Mouse (Mus musculus): ENCODE results near the gene Ccdc182.
A peak's percentile ranks its signal among the peaks of the same experiment; 100 is the strongest.

Gene Ccdc182

DNA sequence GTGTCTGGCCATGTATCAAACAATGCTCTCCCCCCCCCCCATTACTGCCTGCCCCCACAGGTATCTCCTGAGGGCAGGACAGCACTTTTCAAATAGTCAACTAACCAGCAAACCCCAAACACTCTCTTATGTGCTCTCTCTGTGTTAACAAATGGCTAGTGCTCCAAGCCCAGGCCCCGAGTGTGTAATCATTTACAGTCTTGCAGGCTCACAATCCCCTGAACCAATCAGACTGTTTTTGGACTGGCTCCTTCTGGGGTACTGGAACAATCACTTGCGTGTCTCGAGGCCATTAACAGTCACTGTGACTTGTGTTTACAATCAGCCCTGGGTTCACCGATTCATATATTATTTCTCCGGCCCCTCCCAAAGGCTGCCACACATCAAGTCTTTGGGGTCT, 1.4 kb downstream of the Ccdc182 start:
- H3K27me3 ChIP-seq (ENCODE audit: control insufficient read depth, insufficient read depth, low read length, poor library complexity, severe bottlenecking), result no peaks in the 10 kb centered on the region
- no peaks in the 10 kb centered on the region for H3K36me3 ChIP-seq (ENCODE audit: control insufficient read depth, insufficient read depth, low read length, poor library complexity, severe bottlenecking)
- no peak for DNase-seq (ENCODE audit: low read depth, low spot score)

DNA sequence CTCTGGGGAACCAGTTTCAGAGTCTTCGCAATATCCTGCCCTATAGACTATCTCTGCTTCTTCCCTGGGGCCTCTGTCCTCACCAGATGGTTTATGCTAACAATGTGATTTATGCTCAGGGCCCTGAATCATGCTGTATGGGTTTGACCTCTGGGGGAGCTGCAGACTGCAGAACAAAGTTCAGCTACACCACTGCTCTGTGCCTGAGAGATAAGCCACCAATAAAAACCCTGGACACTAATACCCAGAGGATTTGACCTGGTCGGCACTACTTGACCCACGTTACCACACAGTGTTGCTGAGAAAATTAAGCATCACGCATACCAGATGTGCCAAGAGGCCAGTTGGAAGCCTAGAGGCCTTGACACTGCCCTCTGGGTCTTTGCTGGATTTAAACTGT, 3.7 kb downstream of the Ccdc182 start:
- Histone ChIP-seq H3K36me3 (ENCODE audit: control insufficient read depth, insufficient read depth, low read length, poor library complexity, severe bottlenecking) (no peaks in the 10 kb centered on the region), H3K27me3 (ENCODE audit: control insufficient read depth, insufficient read depth, low read length, poor library complexity, severe bottlenecking) (no peaks in the 10 kb centered on the region)
- no peak for DNase-seq (ENCODE audit: low read depth, low spot score)

DNA sequence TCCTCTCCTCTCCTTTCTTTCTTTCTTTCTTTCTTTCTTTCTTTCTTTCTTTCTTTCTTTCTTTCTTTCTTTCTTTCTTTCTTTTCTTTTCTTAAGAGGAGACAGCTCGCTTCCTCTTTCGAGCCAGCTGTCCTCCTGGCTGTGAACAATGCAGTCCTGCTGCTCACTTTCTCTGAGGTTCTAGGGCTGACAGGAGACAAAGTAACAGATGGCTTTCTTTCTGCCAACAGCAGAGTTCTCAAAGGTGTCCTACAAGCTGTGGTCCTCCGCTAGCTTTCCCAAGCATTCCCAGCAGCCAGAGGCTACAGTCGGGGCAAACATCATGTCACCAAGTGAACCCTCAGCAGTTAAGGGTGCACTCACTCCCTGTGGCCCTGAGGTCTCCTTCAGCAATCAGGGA, 5.5 kb downstream of the Ccdc182 start:
- no peaks in the 10 kb centered on the region for H3K36me3 ChIP-seq (ENCODE audit: control insufficient read depth, insufficient read depth, low read length, poor library complexity, severe bottlenecking)
- no peak for DNase-seq (ENCODE audit: low read depth, low spot score)
- no peaks in the 10 kb centered on the region for H3K27me3 ChIP-seq (ENCODE audit: control insufficient read depth, insufficient read depth, low read length, poor library complexity, severe bottlenecking)

DNA sequence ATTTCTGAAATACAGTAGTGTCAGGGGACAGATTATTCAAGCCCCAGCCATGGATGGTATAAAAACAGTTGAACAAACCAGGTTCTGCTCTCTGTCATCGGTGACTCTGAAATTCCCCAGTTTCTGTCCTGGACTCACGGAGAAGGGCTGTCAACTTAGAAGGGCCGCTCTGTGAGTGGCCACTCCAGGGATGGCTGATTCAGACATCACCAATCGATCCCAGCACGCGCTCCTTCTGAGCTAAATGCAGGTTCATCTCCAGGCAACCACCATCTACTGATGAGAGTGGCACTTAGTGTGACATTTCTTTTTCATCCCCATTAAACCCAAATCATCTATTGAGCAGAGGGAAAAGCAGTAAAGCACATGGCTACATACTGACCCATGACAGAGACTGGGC, 7.8 kb downstream of the Ccdc182 start:
- DNase-seq (ENCODE audit: low read depth, low spot score), result no peak
- H3K36me3 ChIP-seq (ENCODE audit: control insufficient read depth, insufficient read depth, low read length, poor library complexity, severe bottlenecking), result no peaks in the 10 kb centered on the region
- no peaks in the 10 kb centered on the region for H3K27me3 ChIP-seq (ENCODE audit: control insufficient read depth, insufficient read depth, low read length, poor library complexity, severe bottlenecking)

DNA sequence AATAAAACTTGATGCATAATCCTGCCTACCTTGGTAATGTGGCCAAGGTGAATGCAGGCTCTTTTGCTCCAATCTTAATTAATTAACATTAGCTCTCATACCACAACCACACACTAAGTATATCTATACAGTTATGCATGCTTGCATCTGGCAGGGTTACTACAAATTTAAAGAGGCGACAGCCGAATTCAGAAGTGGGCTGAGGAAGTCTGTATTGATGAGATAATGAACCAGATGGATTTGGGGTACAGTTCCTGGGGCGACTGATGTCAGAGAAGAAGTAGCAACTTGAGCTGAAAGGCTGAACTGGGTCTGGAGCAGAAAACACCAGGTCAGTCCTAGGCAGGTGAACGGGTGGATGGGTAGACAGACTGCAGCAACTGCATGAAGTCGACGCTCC, 11.9 kb downstream of the Ccdc182 start:
- H3K36me3 ChIP-seq (ENCODE audit: control insufficient read depth, insufficient read depth, low read length, poor library complexity, severe bottlenecking), result no peaks in the 10 kb centered on the region
- no peaks in the 10 kb centered on the region for H3K27me3 ChIP-seq (ENCODE audit: control insufficient read depth, insufficient read depth, low read length, poor library complexity, severe bottlenecking)
- no peak for DNase-seq (ENCODE audit: low read depth, low spot score)

DNA sequence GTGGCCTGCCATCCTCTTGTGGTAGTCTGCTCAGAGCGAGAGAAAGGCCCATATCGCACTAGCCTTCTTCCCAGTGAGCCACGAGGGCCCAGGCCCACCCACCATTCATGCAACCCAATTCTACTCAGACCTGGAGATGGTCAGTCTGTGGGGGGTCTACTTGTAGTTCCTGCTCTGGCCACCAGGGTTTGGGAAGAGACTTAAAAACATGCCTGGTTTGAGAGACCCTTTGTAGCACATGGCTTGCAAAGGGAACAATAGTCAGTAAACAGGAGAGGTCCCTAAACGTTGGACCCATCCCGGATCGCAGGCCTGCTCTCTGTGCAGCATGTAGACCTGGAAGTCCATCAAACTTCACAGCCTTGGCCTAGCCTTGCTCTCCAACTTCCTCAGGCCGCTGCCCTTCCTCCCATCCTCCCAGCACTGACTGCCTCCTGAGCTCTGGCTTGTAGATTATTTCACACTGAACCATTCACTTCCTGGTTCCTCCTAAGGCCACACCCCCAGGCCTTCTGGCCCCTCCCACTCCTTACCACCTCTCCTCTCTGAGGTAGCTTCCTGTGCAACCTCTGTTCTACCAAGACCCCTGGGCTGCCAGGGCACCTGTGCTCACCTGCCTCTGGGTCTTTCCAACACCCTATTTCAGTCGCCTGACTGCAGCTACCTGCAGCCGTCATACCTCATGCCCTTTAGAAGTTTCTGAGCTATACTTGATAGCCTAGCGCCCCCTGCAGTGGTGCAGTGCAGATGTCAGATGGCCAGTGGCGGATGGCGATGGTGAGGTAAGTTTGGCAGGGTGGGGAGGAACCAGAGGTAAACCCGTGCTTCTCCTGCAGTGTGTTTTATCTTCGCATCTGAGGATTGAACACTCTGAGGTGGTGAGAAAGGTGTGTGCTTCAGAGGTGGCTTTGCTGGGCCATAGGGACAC, 14.0 kb downstream of the Ccdc182 start:
- peak; percentile 13 for DNase-seq (ENCODE audit: low read depth, low spot score)
- no peaks in the 10 kb centered on the region for H3K36me3 ChIP-seq (ENCODE audit: control insufficient read depth, insufficient read depth, low read length, poor library complexity, severe bottlenecking)
- no peaks in the 10 kb centered on the region for H3K27me3 ChIP-seq (ENCODE audit: control insufficient read depth, insufficient read depth, low read length, poor library complexity, severe bottlenecking)

DNA sequence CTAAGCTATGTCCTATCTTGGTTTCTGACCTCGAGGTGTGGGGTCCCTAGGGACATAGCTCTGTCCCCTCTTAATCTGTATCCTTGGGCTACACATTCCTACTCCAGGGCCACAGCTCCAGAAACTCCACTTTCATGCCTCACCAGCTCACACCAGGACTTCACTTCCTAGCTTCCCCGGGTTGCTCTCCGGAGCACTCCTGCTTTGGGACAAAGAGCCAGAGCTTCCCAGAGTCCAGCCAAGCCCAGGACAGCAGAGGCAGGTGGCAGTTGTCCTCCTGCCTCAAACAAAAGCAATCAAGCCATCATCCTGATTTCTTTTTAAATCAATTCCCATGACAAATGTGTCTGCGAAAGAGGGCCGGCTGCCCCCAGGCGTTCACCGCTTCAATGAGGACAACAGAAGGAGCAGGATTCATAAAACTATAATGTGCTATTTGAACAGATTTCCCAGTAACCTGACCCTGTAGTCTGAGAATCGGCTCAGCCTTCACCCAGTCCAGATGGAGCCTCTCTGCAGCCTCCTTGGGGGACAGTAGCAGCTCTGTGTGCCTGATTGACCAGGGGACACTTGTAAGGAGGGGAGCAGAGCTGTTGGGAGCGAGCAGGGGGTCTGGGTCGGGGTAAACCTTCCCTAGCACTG, 15.3 kb downstream of the Ccdc182 start:
- no peak for DNase-seq (ENCODE audit: low read depth, low spot score)
- H3K27me3 ChIP-seq (ENCODE audit: control insufficient read depth, insufficient read depth, low read length, poor library complexity, severe bottlenecking), result no peaks in the 10 kb centered on the region
- no peaks in the 10 kb centered on the region for H3K36me3 ChIP-seq (ENCODE audit: control insufficient read depth, insufficient read depth, low read length, poor library complexity, severe bottlenecking)

DNA sequence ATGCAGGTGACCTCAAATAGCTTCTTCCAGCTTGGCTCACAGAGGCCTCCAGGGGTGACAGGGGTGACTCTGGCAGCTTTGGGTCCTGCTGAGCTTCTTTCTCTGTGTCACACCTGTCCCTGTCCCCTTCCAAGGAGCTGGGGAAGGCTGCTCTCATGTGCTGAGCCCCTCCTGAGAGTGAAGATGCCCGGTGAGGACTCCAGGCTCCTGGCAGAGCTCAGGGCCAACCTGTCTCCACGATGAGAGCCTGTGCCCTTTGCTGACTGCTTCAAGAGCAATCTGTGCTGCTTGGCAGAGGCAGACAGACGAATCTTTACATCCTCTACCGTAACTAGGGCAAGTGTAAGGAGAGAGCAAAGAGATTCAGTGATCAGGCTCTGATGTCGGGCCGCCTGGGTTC, 16.9 kb downstream of the Ccdc182 start:
- no peaks in the 10 kb centered on the region for H3K27me3 ChIP-seq (ENCODE audit: control insufficient read depth, insufficient read depth, low read length, poor library complexity, severe bottlenecking)

DNA sequence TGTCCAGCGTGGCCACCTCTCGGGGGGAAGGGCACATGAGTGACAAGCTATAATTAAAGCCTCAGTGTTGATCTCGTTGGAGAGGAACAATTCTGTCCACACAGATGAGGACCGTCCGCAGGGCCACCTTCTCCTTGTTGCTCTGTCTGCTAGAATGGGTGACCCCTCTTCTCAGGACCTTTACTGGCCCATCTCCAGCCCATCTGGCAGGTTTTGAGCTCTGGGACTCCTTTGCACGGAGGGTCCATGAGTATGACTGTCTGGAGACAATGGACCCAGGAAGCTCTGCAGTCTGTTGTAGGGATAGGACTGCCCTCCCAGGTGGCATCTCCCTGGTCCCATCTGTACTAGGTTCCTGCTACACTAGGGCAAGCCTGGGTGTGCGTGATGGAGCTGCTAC, 17.7 kb downstream of the Ccdc182 start:
- Histone ChIP-seq H3K36me3 (ENCODE audit: control insufficient read depth, insufficient read depth, low read length, poor library complexity, severe bottlenecking) (no peaks in the 10 kb centered on the region), H3K27me3 (ENCODE audit: control insufficient read depth, insufficient read depth, low read length, poor library complexity, severe bottlenecking) (no peaks in the 10 kb centered on the region)
- DNase-seq (ENCODE audit: low read depth, low spot score), result no peak

More for the DNA sequence above, 16.9 kb downstream of the Ccdc182 start:
- DNase-seq (ENCODE audit: low read depth, low spot score), result no peak
- no peaks in the 10 kb centered on the region for H3K36me3 ChIP-seq (ENCODE audit: control insufficient read depth, insufficient read depth, low read length, poor library complexity, severe bottlenecking)

DNA sequence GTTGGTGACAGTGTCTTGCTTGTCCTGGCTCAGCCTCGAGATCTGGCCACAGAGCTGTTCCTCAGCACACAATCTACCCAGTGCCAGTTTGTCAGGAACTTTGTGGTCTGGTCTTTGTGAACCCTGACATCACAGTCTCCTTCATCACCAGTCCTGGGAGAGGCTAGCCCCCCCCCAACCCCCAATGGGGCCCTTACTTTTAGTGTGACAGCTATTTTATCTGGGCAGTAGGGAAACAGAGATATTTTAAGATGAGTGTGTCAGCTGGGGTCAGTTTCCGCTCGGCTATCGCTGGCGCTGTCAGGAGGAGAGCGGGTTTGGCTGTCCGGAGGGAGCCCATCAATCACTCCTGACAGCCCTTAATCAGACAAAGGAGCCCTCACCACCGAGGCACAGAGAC, 19.7 kb downstream of the Ccdc182 start:
- DNase-seq (ENCODE audit: low read depth, low spot score), result no peak
- Histone ChIP-seq H3K36me3 (ENCODE audit: control insufficient read depth, insufficient read depth, low read length, poor library complexity, severe bottlenecking) (no peaks in the 10 kb centered on the region), H3K27me3 (ENCODE audit: control insufficient read depth, insufficient read depth, low read length, poor library complexity, severe bottlenecking) (no peaks in the 10 kb centered on the region)

DNA sequence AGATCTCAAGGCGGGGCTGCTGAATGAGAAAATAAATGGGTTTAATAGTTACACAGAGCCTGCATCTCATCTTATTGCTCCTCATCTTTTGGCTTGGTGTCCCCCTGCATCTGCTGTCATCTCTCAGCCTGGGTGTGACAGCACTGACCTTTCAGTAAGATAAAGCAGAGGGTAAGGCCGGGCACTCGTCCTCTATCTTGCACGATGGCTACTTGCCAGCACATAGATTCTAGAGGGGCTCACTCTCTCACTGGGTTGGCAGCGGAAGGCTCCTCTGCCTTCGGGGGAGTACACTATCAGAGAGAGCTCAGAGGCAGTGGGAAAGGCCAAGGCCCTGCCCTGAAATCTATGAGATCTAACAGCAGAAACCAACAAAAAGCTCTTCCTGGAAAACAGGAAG, 20.6 kb downstream of the Ccdc182 start:
- no peaks in the 10 kb centered on the region for H3K27me3 ChIP-seq (ENCODE audit: control insufficient read depth, insufficient read depth, low read length, poor library complexity, severe bottlenecking)
- H3K36me3 ChIP-seq (ENCODE audit: control insufficient read depth, insufficient read depth, low read length, poor library complexity, severe bottlenecking), result no peaks in the 10 kb centered on the region
- DNase-seq (ENCODE audit: low read depth, low spot score), result no peak

DNA sequence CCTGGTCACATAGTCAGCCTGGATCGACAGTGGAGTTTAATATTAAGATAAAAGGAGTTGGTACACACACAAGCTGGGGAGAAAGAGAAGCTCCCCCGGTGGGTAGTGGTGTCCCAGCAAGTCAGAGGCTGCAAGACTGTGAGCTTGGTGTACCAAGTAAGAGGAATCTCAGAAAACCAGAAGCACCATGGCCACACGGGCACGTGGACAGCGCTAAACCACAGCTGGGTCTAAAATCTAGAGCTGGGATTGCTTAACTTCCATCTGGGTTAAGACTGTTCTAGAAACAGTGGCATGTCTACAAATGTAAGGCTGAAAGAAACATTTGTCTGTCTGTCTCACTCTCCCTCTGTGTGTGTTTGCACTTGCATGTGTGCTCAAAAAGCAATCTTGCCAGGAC, 21.5 kb downstream of the Ccdc182 start:
- H3K27me3 ChIP-seq (ENCODE audit: control insufficient read depth, insufficient read depth, low read length, poor library complexity, severe bottlenecking), result no peaks in the 10 kb centered on the region
- no peak for DNase-seq (ENCODE audit: low read depth, low spot score)
- H3K36me3 ChIP-seq (ENCODE audit: control insufficient read depth, insufficient read depth, low read length, poor library complexity, severe bottlenecking), result no peaks in the 10 kb centered on the region

DNA sequence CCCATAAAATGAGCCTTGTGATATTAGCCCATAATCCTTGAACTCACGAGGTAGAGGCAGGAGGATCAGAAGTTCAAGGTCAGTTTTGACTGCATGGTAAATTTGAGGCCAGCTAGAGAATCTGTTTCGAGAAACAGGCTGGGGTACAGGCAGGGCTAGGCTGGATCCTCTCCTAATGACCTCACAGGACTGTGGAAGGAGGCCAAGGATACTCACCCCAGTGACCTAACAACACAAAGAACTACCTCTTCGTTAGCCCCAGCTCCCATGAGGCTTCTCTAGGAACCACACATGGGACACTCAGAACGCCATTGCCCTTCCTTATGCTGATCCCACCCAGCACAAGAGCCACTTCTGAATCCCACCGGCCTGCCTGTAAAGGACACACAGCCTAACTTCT, 25.0 kb downstream of the Ccdc182 start:
- H3K36me3 ChIP-seq (ENCODE audit: control insufficient read depth, insufficient read depth, low read length, poor library complexity, severe bottlenecking), result no peaks in the 10 kb centered on the region
- H3K27me3 ChIP-seq (ENCODE audit: control insufficient read depth, insufficient read depth, low read length, poor library complexity, severe bottlenecking), result no peaks in the 10 kb centered on the region
- DNase-seq (ENCODE audit: low read depth, low spot score), result no peak

DNA sequence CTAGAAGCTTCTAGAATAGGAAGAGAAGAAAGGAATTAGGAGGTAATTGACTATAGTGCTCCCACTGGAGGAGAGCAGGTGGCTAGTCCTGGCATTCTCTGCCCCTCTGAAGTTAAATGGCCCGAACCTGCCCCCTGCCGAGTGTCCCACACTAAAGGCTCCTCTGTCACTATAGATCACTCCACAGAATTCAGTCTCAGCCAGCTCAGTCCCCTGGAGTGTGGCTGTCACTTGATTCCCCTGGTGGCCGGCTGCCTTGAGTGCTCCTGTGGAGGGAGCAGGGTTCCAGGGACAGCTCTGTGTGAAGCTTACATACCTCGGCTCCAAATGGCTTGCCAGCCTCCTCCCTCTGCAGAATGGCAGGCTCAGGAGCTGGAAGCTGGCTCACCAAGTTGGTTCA, 33.2 kb downstream of the Ccdc182 start:
- Histone ChIP-seq H3K36me3 (ENCODE audit: control insufficient read depth, insufficient read depth, low read length, poor library complexity, severe bottlenecking) (no peaks in the 10 kb centered on the region), H3K27me3 (ENCODE audit: control insufficient read depth, insufficient read depth, low read length, poor library complexity, severe bottlenecking) (no peaks in the 10 kb centered on the region)
- DNase-seq (ENCODE audit: low read depth, low spot score), result no peak

DNA sequence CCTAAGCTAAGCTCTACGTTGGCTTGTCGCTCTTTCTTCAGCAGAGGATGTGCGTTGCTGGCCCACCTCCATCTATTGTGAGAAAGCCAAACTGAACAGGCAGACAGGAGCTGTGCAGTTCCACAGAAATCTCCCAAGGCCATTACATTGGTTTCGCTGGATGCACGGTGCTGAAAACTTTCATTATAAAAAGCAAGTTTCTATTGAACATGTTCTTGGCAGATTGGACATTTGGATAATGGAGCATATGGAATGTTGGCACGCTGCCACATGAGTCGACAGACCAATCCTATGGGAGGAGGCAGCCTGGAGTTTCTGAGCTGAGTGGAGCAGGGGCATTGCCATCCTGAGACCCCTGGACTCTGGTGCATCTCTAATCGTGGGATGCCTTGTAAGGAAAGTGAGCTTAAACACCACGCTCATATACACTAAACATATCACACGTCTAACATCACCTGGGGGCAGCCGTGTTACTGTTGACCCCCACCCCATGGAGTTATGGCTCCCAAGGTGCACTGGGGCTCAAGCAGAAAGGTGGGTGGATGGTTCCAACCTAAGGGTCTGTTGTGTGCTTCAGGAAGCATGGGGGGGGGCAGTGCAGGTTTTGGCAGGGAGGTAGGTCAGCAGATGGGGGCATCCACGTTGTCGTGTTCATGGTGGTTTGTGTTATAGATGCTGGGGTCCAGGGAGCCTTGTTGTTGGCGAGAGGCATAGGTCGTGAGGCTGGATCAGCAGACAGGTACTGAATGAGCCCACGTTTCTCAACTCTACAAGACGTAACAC, 35.1 kb downstream of the Ccdc182 start:
- no peaks in the 10 kb centered on the region for H3K36me3 ChIP-seq (ENCODE audit: control insufficient read depth, insufficient read depth, low read length, poor library complexity, severe bottlenecking)
- DNase-seq (ENCODE audit: low read depth, low spot score), result no peak
- no peaks in the 10 kb centered on the region for H3K27me3 ChIP-seq (ENCODE audit: control insufficient read depth, insufficient read depth, low read length, poor library complexity, severe bottlenecking)
